Mouse (Mus musculus) stomach, postnatal 0 days (tissue): Measurements from ENCODE around the gene Dis3l2. TPM values are rescaled to one million over a fixed set of nuclear protein-coding genes. Genes with fewer than 3 reads are reported as not detected.
A peak's percentile ranks its signal among the peaks of the same experiment; 100 is the strongest.

ENCODE experiments used
- ATAC-seq: fragments of 200-750 bp; cut with Nextera tagmentation; 2 replicates; pipeline ENCODE4 v1.8.0; 2017; ENCODE audit not compliant: low FRiP score, low TSS enrichment
- DNase-seq: peaks from one replicate; pipeline ENCODE4 v3.0.0-alpha.2; 2016; ENCODE audit warnings: low spot score
- H3K27ac ChIP-seq: fragments of 300-500 bp; sonication (generic); replicated peaks from 2 replicates; pipeline ENCODE4 v1.5.1; 2014; ENCODE audit warnings: mild to moderate bottlenecking, control low read depth
- H3K27me3 ChIP-seq: fragments of 300-500 bp; sonication (generic); 2 replicates; pipeline ENCODE4 v1.6.1; 2014; ENCODE audit warnings: low read length; ENCODE audit not compliant: control insufficient read depth, insufficient read depth
- H3K36me3 ChIP-seq: fragments of 300-500 bp; sonication (generic); 2 replicates; pipeline ENCODE4 v1.6.1; 2014; ENCODE audit warnings: low read length, mixed read lengths; ENCODE audit not compliant: control insufficient read depth, insufficient read depth
- H3K4me1 ChIP-seq: fragments of 300-500 bp; sonication (generic); replicated peaks from 2 replicates; pipeline ENCODE4 v1.6.1; 2014; ENCODE audit warnings: antibody characterized with exemption; ENCODE audit not compliant: control insufficient read depth, insufficient read depth
- H3K4me2 ChIP-seq: fragments of 300-500 bp; sonication (generic); replicated peaks from 2 replicates; pipeline ENCODE4 v1.6.1; 2014; ENCODE audit warnings: low read depth, mild to moderate bottlenecking, control low read depth, moderate library complexity
- H3K4me3 ChIP-seq: fragments of 300-500 bp; sonication (generic); 2 replicates; pipeline ENCODE4 v1.5.1; 2014; ENCODE audit warnings: low read depth, low read length, control low read depth
- H3K9ac ChIP-seq: fragments of 300-500 bp; sonication (generic); 2 replicates; pipeline ENCODE4 v1.6.1; 2014; ENCODE audit warnings: mild to moderate bottlenecking, low read length, control low read depth, mixed read lengths
- H3K9me3 ChIP-seq: fragments of 300-500 bp; sonication (generic); 2 replicates; pipeline ENCODE4 v1.6.1; 2016; ENCODE audit warnings: low read length; ENCODE audit not compliant: control insufficient read depth
- CTCF ChIP-seq: IDR thresholded peaks from 2 replicates; pipeline ENCODE4 v1.5.1; 2016; ENCODE audit warnings: antibody characterized with exemption, low read depth, mild to moderate bottlenecking, moderate library complexity
- EP300 ChIP-seq: optimal IDR thresholded peaks from 2 replicates; pipeline ENCODE3; 2016; ENCODE audit warnings: antibody characterized with exemption
- WGBS: fragments of 180-500 bp; shearing (Covaris S2); extraction: QIAGEN DNeasy Blood & Tissue Kit; methylation state at CpG from one replicate; pipeline ENCODE4 v1.1.7; 2014; 5-methylcytosine and 5-hydroxymethylcytosine counted together
- polyA plus RNA-seq: library from polyadenylated mRNA; unstranded; fragments of >200 nt; fragmentation: Nextera tagmentation; extraction: Ambion mirVana; gene quantifications from 2 replicates; pipeline ENCODE4 v1.2.1, GENCODE M21; 2015

Gene Dis3l2
- polyA plus RNA-seq, 1 experiment from 2014 or later = 12.3 TPM

GRCm38 (mm10) chr1:87095642-87096041 is 392.0 kb downstream of the Dis3l2 start:
- no peak for TF ChIP-seq EP300
- TF ChIP-seq CTCF = no peak
- ATAC-seq (no peak), DNase-seq (no peak)
- no peaks in the 10 kb centered on the region for H3K4me1 ChIP-seq
- H3K9ac ChIP-seq = no peak overlapping the region
- no peaks in the 10 kb centered on the region for H3K27me3 ChIP-seq
- no peak overlapping the region for H3K4me2 ChIP-seq
- H3K9me3 ChIP-seq = no peaks in the 10 kb centered on the region
- no peak overlapping the region for H3K27ac ChIP-seq
- WGBS = 80% methylated on average over 8 of the region's 8 CpGs
- H3K4me3 ChIP-seq = no peak overlapping the region
- no peaks in the 10 kb centered on the region for H3K36me3 ChIP-seq

GRCm38 (mm10) chr1:87098358-87098975 is 394.9 kb downstream of the Dis3l2 start:
- ATAC-seq (peak; percentile 81), DNase-seq (peak; percentile 74)
- H3K4me3 ChIP-seq = no peak overlapping the region
- 16% methylated on average over 30 of the region's 30 CpGs for WGBS
- no peaks in the 10 kb centered on the region for H3K4me1 ChIP-seq
- H3K4me2 ChIP-seq = no peak overlapping the region
- H3K27me3 ChIP-seq = no peaks in the 10 kb centered on the region
- H3K9me3 ChIP-seq = no peaks in the 10 kb centered on the region
- no peaks in the 10 kb centered on the region for H3K36me3 ChIP-seq
- TF ChIP-seq CTCF = peak; percentile 85
- no peak for TF ChIP-seq EP300
- H3K27ac ChIP-seq = no peak overlapping the region
- no peak overlapping the region for H3K9ac ChIP-seq

Other genes with a start within 250 kb of the Dis3l2 start
- 1,436 and 1,585 TPM in 2 replicates for gene Ptma, start 177.1 kb upstream of the Dis3l2 start, polyA plus RNA-seq
- gene Pde6d, start 121.2 kb upstream of the Dis3l2 start, polyA plus RNA-seq = 33.6 and 38.2 TPM in 2 replicates
- 14.9 and 16.2 TPM in 2 replicates for gene Cops7b, start 120.9 kb upstream of the Dis3l2 start, polyA plus RNA-seq
- 3.5 and 4.1 TPM in 2 replicates for gene Nppc, start 33.2 kb upstream of the Dis3l2 start, polyA plus RNA-seq